8 mouse cellular contexts compared by ENCODE assay signal in genomic region chr5:148180590-148181307, GRCm38 (mm10).
DNase-seq lines count a peak whose midpoint lies in the region; ATAC-seq and TF ChIP-seq lines count a peak whose summit lies in the region.

No protein-coding gene starts in this region.

- H3K27me3 ChIP-seq in spleen, adult 2 months (ENCODE audit: control insufficient read depth, insufficient read depth, low read length) = no peaks in the 10 kb centered on the region
- no peaks in the 10 kb centered on the region for H3K27me3 ChIP-seq in intestine, postnatal 0 days (replicated peaks; ENCODE audit: control insufficient read depth, insufficient read depth, low read length)
- no peaks in the 10 kb centered on the region for H3K27me3 ChIP-seq in stomach, embryonic 15.5 days (replicated peaks)

- no peaks in the 10 kb centered on the region for H3K36me3 ChIP-seq in spleen, adult 2 months (ENCODE audit: control insufficient read depth, insufficient read depth, low read length)
- no peaks in the 10 kb centered on the region for H3K36me3 ChIP-seq in intestine, postnatal 0 days (ENCODE audit: control insufficient read depth, insufficient read depth)
- H3K36me3 ChIP-seq in stomach, embryonic 15.5 days = no peaks in the 10 kb centered on the region

- peak; percentile 34; the same call in 1 of the 2 replicates for TF ChIP-seq CTCF in spleen, adult 2 months (IDR thresholded peaks at IDR 0.05; ENCODE audit: extremely low read depth, insufficient read depth, insufficient read length, insufficient replicate concordance)
- peak; percentile 72 for TF ChIP-seq CTCF in brain, embryonic 14.5 days (IDR thresholded peaks at IDR 0.05; ENCODE audit: borderline replicate concordance, extremely low read depth, insufficient read depth, insufficient read length)
- peak; percentile 84 for TF ChIP-seq CTCF in intestine, postnatal 0 days (IDR thresholded peaks at IDR 0.05; ENCODE audit: low read depth)

- DNase-seq in spleen, adult 2 months (ENCODE audit: low read depth in 1 of 2, low spot score in 2 of 2) = no peak
- no peak for DNase-seq in spleen, postnatal 14 days (ENCODE audit: low spot score in 2 of 2)
- DNase-seq in brain, embryonic 14.5 days (ENCODE audit: low read depth) = peak; percentile 71
- DNase-seq in gastrocnemius, postnatal 14 days = peak; percentile 39
- DNase-seq in lung, postnatal 36 days = peak; percentile 33

- peaks cover 4% of the 10 kb centered on the region; the same call in 1 of the 2 replicates for H3K9me3 ChIP-seq in intestine, postnatal 0 days (ENCODE audit: control insufficient read depth)
- H3K9me3 ChIP-seq in stomach, embryonic 15.5 days = no peaks in the 10 kb centered on the region

- no peak for ATAC-seq in intestine, postnatal 0 days
- ATAC-seq in stomach, embryonic 15.5 days (ENCODE audit: insufficient read depth, low FRiP score, low read depth) = peak; percentile 83; the same call in 1 of the 2 replicates
- no peak for ATAC-seq in erythroid progenitor cell, adult 5-6 weeks (replicated peaks; ENCODE audit: low FRiP score, poor library complexity, severe bottlenecking)

- H3K9ac ChIP-seq in intestine, postnatal 0 days (ENCODE audit: low read depth, low read length) = no peak overlapping the region
- H3K9ac ChIP-seq in stomach, embryonic 15.5 days = no peak overlapping the region

- no peak for TF ChIP-seq POLR2A in spleen, adult 2 months (IDR thresholded peaks at IDR 0.05; ENCODE audit: low read depth, low read length)
- no peak for TF ChIP-seq POLR2A in brain, embryonic 14.5 days (IDR thresholded peaks at IDR 0.05; ENCODE audit: borderline replicate concordance, extremely low read depth, insufficient read depth, insufficient read length, poor library complexity, severe bottlenecking)

- H3K4me1 ChIP-seq in spleen, adult 2 months (ENCODE audit: control insufficient read depth, insufficient read depth, insufficient read length) = no peaks in the 10 kb centered on the region
- no peaks in the 10 kb centered on the region for H3K4me1 ChIP-seq in intestine, postnatal 0 days (replicated peaks; ENCODE audit: control insufficient read depth, insufficient read depth, low read length)
- no peaks in the 10 kb centered on the region for H3K4me1 ChIP-seq in stomach, embryonic 15.5 days

- H3K4me3 ChIP-seq in spleen, adult 2 months (ENCODE audit: extremely low read depth, insufficient read depth, insufficient read length) = no peak overlapping the region; the same call in 1 of the 2 replicates
- no peak overlapping the region for H3K4me3 ChIP-seq in intestine, postnatal 0 days (ENCODE audit: low read depth, low read length)
- H3K4me3 ChIP-seq in stomach, embryonic 15.5 days (replicated peaks) = no peak overlapping the region

- intact Hi-C loops in gastrocnemius, postnatal 14 days (cut with DNase I; ENCODE audit: low total_unique reads) = loop anchor here (5.0 kb wide), 1 partner anchor 57 kb away; no protein-coding TSS in a partner anchor

- no peak overlapping the region for H3K27ac ChIP-seq in spleen, adult 2 months (ENCODE audit: insufficient read depth, low read length)
- no peak overlapping the region for H3K27ac ChIP-seq in intestine, postnatal 0 days (ENCODE audit: low read depth, low read length)
- H3K27ac ChIP-seq in stomach, embryonic 15.5 days = peak overlapping the region; percentile 35; the same call in 1 of the 2 replicates

- H3K4me2 ChIP-seq in intestine, postnatal 0 days (replicated peaks; ENCODE audit: low read depth) = no peak overlapping the region
- no peak overlapping the region for H3K4me2 ChIP-seq in stomach, embryonic 15.5 days

- WGBS in spleen, adult 2 months = 35% methylated on average over 13 of the region's 13 CpGs
- 16% methylated on average over 13 of the region's 13 CpGs for WGBS in intestine, postnatal 0 days
- WGBS in stomach, embryonic 15.5 days = 8% methylated on average over 13 of the region's 13 CpGs

Comparison
In these comparisons a context has a peak if more than half of its experiments do, and no peak if none do; other contexts are left out.
1. DNase-seq: peak in brain, embryonic 14.5 days (single experiment), gastrocnemius, postnatal 14 days (single experiment) and lung, postnatal 36 days (single experiment); none in spleen, adult 2 months (0 of 2) and spleen, postnatal 14 days (0 of 2).
2. CTCF ChIP-seq: peak in every context shown above with its lines; median percentile 84 in intestine, postnatal 0 days; 72 in brain, embryonic 14.5 days; 34 in spleen, adult 2 months.